Mouse (Mus musculus) urinary bladder, postnatal 14 days (tissue): ENCODE measurements at regions not wholly inside any gene's neighbourhood (a gene's known extent, or its start where the extent isn't known, plus 50 kb on each side); places are given as distances from the start of the nearest gene placed in this dataset.
"Not testable (repeated sequence)": the region's sequence is repeated elsewhere in the genome, so short reads cannot be mapped to it uniquely, and the experiment has no call there.

Source experiments
- DNase-seq: peaks from one replicate; pipeline ENCODE4 v3.0.0; 2021; ENCODE audit warnings: low spot score

DNA sequence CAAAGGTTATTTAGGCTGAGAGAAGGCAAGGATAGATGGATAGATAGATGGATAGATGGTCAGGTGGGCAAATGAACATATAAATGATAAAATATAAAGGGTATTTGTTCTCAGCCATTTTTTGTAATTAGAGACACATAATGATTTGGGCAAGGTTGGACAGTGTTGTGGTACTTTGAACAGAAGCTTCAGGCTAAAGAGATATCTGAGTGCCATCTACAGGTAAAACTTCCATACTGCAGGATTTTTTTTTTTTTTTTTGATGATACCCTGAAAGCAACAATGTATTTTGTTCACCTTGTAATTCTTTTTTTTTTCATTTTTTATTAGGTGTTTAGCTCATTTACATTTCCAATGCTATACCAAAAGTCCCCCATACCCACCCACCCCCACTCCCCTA, 110.1 kb upstream of the Trabd2b start:
- DNase-seq = no peak

DNA sequence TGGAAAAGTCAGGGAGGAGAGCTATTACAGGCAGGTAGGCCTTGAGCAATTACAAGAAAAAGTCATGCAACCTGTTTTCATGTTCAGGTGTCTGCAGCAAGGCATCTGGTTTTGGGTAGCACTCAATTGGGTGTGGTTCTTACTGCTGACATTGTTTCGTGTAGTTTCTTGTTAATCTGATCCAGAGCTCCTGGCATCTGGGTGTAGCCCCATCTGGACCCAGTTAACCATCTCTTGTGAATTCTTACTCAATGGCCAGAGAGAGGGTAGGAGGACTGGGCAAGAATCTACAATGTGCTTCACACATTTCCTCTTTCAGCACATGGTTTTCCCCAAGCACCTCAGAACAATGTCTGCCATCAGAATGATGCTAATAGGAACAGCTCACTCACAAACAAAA, 108.0 kb upstream of the Trabd2b start:
- not testable (repeated sequence) for DNase-seq

DNA sequence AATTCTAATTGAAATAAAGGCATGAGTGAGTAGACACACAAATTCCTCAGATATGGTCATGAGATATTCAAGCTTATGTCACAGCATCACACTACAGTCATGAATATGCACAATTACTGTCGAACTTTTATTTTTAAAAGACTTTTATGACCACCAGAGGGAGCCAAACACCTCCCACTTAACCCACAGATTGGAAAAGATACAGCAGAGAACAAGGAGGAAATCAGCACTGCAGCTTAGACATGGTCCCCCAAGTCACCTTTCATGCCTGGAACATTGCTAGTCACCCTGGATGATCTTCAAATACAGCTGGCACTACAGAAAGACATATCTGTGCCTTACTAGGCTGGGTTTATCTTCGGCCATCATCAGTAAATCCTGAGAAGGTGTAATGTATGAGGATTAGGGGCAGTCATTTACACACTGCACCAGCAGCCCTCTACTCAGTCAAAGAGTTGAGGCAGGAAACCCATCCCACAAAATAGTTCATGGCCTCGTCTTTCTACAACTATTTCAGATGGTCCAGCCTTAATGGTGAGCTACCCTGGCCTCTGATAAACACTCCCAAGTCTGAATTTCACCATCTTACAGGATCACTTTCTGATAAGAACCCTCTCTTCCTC, 106.0 kb upstream of the Trabd2b start:
- no peak for DNase-seq

DNA sequence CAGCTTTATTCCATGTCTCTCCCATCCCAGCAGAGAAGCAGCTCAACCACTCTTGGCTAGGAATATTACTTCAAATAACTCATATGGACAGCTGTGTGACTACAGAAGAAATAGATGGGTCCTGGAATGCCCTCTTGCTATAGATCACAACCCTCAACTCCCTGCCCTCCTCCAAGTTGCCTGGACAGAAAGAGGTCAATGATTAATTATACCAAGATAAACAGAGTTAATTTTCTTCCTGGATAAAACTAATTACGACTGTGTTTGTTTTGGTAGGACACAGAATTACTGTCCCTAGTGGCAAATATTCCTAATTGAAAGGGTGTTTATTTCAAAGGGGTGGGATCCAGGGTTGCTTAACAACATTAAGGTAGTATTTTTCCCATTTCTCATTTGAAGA, 101.9 kb upstream of the Trabd2b start:
- no peak for DNase-seq

DNA sequence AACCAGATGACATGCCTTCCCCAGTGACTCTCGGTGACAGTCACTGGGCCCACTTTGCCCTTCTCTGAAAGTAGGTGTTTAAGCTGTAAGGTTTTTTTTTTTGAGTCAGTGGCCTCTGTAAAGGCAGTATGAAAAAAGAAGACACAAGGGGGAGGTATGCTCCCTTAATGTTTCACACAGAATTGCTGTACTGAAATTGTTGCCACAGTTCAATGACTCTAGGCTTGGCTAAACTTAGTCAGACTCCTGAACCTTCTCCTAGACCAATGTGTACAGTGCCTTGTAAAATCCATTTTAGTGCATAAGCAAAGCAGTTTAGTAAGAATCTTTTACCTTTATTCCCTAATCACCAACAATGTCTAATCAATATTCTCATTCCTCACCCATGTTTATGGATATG, 99.0 kb upstream of the Trabd2b start:
- no peak for DNase-seq

DNA sequence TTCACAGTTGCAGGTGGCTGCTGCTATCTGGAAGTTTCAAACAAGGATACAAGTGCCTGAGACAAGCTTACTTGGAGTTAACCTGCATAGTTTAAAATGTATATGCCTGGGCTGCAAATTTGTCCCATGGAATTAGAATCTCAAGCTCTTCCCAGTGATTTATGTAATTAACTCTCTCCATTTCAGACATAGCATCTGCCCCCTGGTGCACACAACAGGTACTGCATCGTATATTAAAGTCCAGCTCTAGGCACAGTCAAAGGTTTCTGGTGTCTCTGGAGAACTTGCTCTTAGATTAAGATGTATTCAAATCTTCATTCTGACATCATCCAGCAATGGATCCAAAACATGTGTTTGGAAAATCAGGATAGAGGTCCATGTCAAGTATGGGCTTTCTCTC, 98.0 kb upstream of the Trabd2b start:
- peak; percentile 11 for DNase-seq

DNA sequence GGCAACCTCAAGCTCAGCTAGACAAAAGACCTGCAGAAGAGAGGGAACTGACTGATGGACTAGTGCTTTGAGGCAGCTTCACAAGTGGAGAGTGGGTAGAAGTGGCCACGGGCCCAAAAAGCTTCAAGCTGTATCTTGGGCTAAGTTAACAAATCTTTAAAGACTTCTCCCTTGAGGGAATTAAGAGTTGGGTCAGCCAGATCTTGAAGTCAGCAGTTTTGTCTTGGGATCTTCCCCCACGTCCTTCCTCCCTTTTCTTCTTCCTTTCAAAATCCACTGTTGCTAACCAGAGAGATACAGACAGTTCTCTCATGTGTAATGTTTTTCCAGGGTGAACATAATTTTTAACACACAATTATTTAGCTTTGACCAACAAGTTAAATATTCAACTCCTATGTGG, 91.5 kb upstream of the Trabd2b start:
- DNase-seq = no peak

DNA sequence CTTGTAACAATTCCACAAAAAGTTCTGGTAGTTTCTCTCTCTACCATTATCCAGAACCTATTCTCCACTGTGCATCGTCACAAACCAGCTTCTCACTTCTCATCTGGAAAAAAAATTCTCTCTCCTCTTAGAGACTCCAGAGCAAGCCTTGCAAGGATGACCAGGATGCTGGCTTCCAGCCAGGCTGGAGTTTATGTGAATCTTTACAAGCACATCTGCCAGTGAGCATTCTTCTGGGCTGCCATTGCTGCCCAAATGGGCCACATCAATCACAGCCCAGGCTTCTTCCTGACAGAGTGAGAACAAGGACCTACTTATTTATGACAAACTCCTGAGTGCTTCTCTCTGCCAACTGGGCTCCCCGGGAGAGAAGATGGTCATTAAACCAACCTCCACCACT, 91.0 kb upstream of the Trabd2b start:
- DNase-seq = no peak

DNA sequence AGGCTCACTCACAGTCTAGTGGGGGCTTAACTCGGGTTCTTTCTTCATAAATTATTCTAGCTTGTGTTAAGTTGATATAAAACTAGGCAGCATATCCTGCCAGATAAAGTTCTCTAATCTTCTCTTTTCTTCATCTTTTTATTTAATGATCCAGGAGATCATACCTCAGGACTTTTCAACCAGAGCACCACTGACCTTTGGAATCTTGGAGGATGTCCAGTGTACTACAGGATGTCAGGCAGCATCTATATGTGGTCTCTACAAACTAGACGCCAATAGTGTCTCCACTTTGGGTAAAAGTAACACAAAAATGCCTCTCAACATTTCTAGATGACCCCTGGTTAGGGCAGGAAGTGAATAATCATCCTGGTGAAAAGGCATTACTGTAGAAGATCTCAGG, 89.4 kb upstream of the Trabd2b start:
- DNase-seq = no peak

DNA sequence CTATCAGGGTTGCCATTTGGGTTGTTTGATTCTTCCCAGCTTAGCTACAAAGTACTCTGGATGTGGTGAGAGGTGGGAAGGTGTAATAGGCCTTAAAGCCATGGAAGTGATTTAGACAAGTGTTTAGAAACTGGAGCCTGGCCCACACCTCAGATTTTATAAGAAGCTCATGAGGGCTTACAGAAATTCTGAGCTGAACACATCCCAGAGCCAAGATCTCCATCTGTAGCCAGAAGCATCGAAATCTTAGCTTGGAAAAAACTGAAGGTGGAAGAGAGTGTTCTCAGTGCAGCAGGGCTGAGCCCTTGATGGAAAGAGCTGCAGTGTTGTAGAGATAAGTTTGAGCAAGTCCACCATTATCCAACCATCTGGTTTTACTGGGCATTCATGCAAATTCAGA, 86.4 kb upstream of the Trabd2b start:
- no peak for DNase-seq

DNA sequence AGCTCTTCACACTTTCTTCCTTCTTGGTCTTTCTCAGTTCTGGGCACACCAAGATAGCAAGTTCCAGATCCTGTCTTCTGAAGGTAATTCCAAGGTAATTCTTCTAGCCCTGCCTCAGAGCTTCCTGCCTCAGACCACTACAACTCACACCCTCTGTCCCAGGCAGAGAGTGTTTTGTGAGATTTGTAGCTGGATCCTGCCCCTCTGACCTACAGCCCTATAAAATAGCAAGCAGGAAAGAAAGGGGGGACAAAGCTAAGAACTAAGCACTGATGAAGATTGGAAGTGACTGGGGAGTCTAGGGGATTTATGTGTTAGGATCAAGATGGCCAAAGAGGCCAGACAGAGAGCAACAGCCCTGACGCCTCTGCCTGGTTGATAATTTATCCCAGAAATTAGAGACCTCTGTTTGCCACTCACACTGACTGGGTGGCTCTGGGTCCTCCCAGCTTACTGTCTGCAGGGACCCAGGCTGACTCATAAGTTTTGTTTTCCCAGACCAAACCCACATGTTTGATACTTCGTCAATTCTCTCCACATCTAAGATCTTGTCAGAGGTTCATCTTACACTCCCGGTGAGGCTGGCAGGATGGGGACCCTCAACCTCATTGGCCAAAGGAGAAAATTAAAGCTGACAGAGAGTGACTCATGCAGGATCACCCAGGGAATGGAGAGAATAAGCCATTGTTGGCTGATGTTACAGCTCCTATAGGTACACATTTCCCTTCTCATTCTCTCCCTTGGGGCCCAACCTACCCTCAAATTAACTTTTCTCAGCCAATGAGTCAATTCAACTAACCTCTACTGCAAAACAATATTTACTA, 84.8 kb upstream of the Trabd2b start:
- DNase-seq = no peak

DNA sequence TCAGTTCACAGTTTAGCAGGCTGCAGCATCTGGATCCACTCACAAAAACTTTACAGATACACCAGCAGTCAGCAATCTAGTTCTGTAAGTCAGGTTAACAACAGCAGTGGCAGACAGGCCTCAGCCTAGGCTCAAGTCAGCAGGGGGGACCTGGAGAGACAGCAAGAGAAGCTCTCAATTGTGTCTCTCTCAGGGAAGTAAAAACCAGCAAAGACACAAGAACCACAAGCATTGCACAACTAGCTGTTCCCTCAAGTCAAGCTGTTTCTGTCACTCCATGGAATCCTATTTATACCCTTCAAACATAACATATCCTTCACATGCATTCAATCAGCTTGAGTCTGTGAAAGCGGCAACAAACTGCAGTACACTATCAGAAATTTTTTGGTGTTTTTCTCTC, 76.5 kb upstream of the Trabd2b start:
- DNase-seq = no peak

DNA sequence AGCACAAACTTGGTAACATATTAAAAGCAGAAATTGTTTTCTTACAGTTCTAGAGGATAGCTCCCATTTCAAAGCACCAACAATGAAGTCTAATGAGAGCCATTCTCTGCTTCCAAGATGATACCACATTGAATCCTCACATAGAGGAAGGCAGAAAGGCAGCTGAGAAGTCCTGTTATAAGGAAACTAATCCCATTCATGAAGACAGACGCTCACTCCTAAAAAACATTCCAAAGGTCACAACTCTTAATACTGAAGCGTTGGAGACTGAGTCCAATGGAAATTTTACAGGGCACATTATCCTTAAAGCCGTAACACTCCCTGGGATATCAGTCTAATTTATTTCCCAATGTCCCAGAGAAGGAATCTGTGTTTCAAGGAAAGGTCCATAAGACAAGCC, 75.4 kb upstream of the Trabd2b start:
- no peak for DNase-seq

DNA sequence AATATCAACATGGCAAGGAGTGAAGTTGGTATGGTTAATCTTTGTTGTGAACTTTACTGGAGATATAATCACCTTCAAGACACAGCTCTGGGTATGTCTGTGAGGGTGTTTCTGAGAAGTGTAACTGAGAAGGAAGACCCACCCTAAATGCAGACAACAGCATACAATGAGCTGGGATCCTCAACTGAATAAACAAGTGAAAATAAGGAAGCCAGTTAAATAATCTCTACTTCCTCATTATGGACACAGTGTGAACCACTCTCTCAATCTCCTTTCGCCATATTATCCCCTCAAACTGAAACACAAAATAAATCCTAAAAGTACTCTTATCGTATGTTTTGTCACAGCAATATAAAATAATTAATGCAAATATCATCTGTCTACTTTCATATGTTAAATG, 71.7 kb upstream of the Trabd2b start:
- DNase-seq = no peak

DNA sequence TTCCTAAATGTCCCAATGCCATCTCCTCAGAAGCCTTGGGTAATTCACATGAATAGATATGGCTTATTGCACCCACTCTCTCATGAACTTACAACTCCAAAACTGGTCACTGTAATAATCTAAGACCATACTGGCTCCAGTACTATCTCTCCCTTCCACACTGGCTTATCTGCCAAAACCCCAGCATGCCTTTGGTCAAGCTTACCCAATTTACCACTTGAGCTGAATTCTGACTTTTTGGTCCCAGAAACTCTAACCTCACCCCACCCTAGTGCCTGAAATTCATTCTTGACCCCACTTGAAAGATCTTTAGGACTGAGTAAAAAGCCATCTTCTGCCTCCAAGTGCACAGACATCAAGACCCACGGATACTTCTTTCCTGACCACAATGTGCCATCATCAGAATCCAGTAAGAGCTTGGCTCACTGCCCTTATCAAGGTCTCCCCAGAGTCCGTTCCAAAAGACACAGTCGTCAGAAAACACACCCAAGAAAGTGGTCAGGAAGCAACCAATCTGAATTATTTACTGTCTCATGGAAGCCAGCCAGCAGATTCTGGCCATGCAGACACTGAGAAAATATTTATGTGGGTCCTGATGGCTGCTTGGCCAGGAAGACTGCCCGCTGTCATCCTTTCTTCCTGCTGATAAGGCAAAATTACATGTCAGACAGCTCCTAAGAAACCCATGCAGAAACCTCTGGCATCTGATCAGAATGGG, 70.3 kb upstream of the Trabd2b start:
- peak; percentile 7 for DNase-seq

DNA sequence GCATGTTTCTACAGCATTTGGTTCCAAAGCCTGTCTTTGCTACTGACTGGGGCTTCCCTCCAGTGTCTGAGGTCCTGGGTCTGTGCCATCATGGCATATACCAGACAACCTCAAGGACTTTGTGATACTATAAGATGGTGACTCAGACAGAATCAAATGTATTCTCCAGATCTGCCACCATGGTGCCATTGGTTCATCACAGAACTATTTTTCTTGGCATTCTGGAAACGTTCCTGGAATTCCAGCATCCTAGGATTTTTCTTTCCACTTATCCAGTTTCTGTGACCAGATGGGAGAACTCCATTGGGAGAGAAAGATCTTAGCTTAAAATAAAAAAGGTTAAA, 69.8 kb upstream of the Trabd2b start:
- DNase-seq = no peak

DNA sequence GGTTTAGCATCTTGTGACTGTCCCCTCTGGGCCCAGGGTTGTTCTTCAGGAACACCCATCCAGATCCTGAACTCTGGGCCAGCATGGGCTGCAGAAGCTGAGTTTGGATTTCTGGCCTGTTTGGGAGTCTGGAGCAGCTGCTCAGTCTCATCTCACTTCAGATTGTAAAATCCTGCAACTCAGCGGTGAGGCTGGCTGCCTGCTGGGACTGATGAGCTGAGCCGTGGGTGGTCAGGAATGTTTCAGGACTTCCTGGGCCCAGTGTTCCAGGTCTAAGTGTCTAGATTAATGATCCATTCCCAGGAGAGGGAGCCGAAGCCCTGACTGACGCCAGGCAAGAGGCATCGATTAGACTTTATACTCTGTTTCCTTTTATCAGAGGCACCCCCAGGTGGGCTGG, 66.7 kb upstream of the Trabd2b start:
- DNase-seq = peak; percentile 5

DNA sequence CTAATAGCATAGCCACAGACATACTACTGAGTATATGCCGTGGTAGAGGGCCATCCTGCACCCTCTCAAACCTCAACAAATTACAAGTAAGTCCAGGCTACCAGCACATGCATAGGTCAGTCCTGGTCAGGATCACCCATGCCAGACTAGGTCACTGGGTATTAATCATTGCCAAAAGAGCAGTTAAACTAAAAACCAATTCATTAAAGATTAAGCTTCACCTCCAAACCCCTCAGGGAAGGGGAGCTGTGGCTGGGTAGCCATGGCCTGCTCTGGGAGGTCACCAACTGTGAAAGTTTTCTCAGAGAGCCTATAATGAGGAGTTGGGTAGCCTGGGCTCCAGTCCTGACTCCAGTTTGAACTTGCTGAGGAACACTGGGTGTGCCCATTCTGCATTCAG, 61.4 kb upstream of the Trabd2b start:
- no peak for DNase-seq

DNA sequence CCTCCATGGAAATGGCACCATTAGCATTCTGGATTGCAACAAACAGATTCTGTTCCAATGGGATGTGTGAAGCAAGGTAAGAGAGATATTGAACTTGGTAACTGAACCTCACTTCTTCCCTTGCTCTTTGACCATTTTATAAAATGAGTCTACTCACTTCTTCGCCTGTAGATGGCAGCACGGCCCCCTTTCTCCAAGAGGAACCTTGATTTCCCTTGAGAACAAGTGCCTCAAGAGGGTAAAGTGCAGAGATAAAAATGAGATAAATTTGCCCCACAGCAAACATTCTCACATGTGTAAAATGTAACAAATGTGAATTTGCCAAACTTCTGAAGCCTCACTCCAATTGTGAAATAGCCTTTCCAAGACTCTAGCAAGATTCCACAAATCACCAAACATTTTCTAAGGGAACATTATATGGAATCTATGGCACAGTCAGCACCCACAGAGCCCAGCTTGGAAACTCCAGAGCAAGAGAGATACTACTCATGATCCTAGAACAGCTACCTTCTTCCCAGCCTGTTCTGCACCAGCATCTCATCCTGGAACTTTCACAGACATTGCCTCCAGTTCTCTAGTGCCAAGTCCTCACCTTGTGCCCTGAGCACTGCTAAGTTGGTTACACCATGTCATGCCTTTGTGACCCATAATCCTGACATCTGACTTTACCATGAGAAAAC, 60.3 kb upstream of the Trabd2b start:
- DNase-seq = peak; percentile 50

DNA sequence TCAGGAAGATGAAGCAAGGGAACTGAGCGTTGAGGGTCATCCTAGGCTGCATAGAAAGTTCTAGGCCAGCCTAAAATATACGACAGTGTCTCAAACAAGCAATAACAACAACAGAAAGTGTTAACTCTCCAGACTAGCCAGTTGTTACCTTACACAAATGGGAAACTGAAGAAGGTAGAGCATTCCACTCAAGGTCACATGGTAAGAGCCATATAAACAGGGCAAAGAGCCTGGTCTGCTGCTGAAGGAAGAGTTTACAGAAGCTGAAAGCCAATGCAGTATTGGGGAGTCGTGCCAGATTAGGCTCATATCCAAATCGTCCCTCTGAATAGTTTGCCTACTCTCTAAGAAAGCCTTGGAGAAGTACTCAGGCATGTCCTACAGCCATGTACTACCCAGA, 59.6 kb upstream of the Trabd2b start:
- DNase-seq = no peak

DNA sequence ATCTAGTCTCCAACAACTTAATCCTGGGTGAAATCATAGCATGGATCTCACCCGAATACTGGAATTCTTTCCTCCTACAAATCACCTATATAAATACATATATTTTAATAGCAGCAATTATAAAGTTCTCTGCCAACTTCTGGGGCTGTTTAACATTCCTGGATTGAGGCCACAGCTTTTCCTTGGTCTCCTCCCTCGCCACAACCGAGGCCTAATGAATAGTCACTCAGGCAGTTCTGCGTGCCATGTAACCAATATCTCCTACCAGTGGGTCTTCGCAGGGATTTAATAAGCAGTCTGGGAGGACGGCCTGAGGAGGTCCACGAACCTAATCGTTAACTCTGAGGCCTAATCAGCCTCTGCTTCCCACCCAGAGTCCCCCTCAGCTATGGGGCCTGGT, 56.9 kb upstream of the Trabd2b start:
- DNase-seq = no peak

DNA sequence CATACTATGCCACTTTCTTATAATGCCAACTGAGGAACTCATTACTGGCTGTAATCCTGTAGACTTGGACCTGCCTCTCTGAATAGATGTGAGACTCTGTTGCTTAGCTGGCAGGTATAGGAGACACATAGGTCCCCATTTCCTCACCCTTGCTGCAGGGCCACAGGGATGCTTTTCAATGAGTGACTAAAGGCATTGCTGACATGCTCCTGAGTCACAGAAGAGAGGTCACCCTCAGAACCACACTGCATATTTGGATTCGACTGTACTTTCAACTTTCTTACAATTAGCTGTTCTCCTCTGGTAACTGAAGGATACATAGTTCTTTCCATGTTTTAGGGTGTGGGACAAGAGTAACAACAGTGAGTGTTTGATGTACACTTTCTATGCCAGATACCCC, 55.2 kb upstream of the Trabd2b start:
- DNase-seq = no peak

DNA sequence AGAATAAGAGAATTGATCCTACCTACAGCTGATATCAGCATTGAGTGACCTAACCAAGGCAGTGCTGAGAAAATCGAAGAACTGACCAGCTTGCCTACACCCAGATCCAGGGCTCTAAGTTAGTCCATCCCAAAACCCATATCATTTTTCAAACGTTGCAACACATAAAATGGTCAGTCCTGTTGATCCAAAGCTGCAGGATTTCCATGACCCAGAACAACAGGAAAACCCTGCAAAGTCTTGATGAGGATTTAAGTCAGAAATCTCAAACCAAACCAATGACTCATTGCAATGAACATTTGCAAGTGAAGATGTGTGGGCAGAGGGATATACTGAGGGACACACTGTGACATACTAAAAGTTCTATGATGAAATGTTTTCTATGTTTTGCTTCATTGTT, 53.5 kb upstream of the Trabd2b start:
- DNase-seq = no peak
